Comparison of ENCODE assay signal across 20 mouse cellular contexts in genomic region chr15:9089136-9089720, GRCm38 (mm10). TPM values are rescaled to one million over a fixed set of nuclear protein-coding genes. Genes with fewer than 3 reads are reported as not detected.
DNase-seq lines count a peak whose midpoint lies in the region; ATAC-seq lines count a peak whose summit lies in the region.
"Had no signal": no experiment of that assay in that cellular context is flagged by ENCODE, and none has a peak within 500 bp of the region (broad histone marks: within the 10 kb centered on the region; RNA-seq: fewer than 3 reads in every experiment).

No protein-coding gene starts in this region.

- H3K9me3 ChIP-seq in heart, embryonic 12.5 days (replicated peaks): no peaks in the 10 kb centered on the region
- no peaks in the 10 kb centered on the region for H3K9me3 ChIP-seq in liver, embryonic 12.5 days (replicated peaks)
- H3K9me3 ChIP-seq in liver, embryonic 15.5 days (replicated peaks): no peaks in the 10 kb centered on the region
- H3K9me3 ChIP-seq: forebrain, embryonic 15.5 days; G1E; limb, embryonic 13.5 days; lung, embryonic 15.5 days; midbrain, embryonic 15.5 days had no signal

- DNase-seq in heart, adult 11 months: peak; percentile 48
- no peak for DNase-seq in liver
- DNase-seq in Muller cell, postnatal 12 days (ENCODE audit: inconsistent ontology term): peak; percentile 58
- no peak for DNase-seq in cerebellum, postnatal 36 days
- DNase-seq in frontal cortex, adult 2 months (ENCODE audit: extremely low spot score in 1 of 2, low spot score in 1 of 2): no peak
- DNase-seq: cerebellum, adult 18-20 months; heart, postnatal 4 days; kidney, adult 2 months; thymus, postnatal 25 days had no signal

- H3K4me1 ChIP-seq in heart, embryonic 12.5 days (replicated peaks): peaks cover 46% of the 10 kb centered on the region
- peaks cover 87% of the 10 kb centered on the region for H3K4me1 ChIP-seq in liver, embryonic 12.5 days
- H3K4me1 ChIP-seq in liver, embryonic 15.5 days (replicated peaks): peaks cover 72% of the 10 kb centered on the region

- H3K36me3 ChIP-seq in heart, embryonic 12.5 days: peaks cover 45% of the 10 kb centered on the region
- peaks cover 98% of the 10 kb centered on the region for H3K36me3 ChIP-seq in liver, embryonic 12.5 days
- H3K36me3 ChIP-seq in liver, embryonic 15.5 days (replicated peaks): peaks cover 98% of the 10 kb centered on the region
- H3K36me3 ChIP-seq: forebrain, embryonic 15.5 days had no signal

- 44% methylated on average over 2 of the region's 2 CpGs for WGBS in heart, embryonic 12.5 days
- 73% methylated on average over 2 of the region's 2 CpGs for WGBS in liver, embryonic 12.5 days (ENCODE audit: insufficient replicate concordance)
- 53% methylated on average over 2 of the region's 2 CpGs for WGBS in liver, embryonic 15.5 days (ENCODE audit: insufficient replicate concordance)

- no peak overlapping the region for H3K27ac ChIP-seq in heart, embryonic 12.5 days (ENCODE audit: poor library complexity, severe bottlenecking)
- H3K27ac ChIP-seq in liver, embryonic 12.5 days: peak overlapping the region; percentile 46; the same call in 1 of the 2 replicates
- H3K27ac ChIP-seq in liver, embryonic 15.5 days (replicated peaks): peak overlapping the region; percentile 38; the same call in 1 of the 2 replicates
- H3K27ac ChIP-seq: forebrain, embryonic 15.5 days; limb, embryonic 13.5 days; lung, embryonic 15.5 days; macrophage; midbrain, embryonic 15.5 days had no signal

- no peak overlapping the region for H3K4me3 ChIP-seq in heart, embryonic 12.5 days
- H3K4me3 ChIP-seq in liver, embryonic 12.5 days: no peak overlapping the region
- no peak overlapping the region for H3K4me3 ChIP-seq in liver, embryonic 15.5 days (replicated peaks)
- H3K4me3 ChIP-seq: forebrain, embryonic 15.5 days; limb, embryonic 13.5 days; lung, embryonic 15.5 days; midbrain, embryonic 15.5 days; myocyte had no signal

- no peak overlapping the region for H3K9ac ChIP-seq in heart, embryonic 12.5 days
- no peak overlapping the region for H3K9ac ChIP-seq in liver, embryonic 12.5 days
- no peak overlapping the region for H3K9ac ChIP-seq in liver, embryonic 15.5 days
- H3K9ac ChIP-seq: forebrain, embryonic 15.5 days; limb, embryonic 13.5 days; lung, embryonic 15.5 days; midbrain, embryonic 15.5 days had no signal

- no peaks in the 10 kb centered on the region for H3K27me3 ChIP-seq in heart, embryonic 12.5 days (replicated peaks)
- H3K27me3 ChIP-seq in liver, embryonic 12.5 days (replicated peaks): no peaks in the 10 kb centered on the region
- H3K27me3 ChIP-seq in liver, embryonic 15.5 days: no peaks in the 10 kb centered on the region
- H3K27me3 ChIP-seq: forebrain, embryonic 15.5 days; limb, embryonic 13.5 days; lung, embryonic 15.5 days; midbrain, embryonic 15.5 days had no signal

- ATAC-seq in heart, embryonic 12.5 days (ENCODE audit: insufficient number of reproducible peaks, low FRiP score): no peak
- no peak for ATAC-seq in liver, embryonic 12.5 days
- no peak for ATAC-seq in liver, embryonic 15.5 days (ENCODE audit: insufficient read depth)
- ATAC-seq: forebrain, embryonic 15.5 days; midbrain, embryonic 15.5 days had no signal

- no peak overlapping the region for H3K4me2 ChIP-seq in heart, embryonic 12.5 days
- no peak overlapping the region for H3K4me2 ChIP-seq in liver, embryonic 12.5 days
- no peak overlapping the region for H3K4me2 ChIP-seq in liver, embryonic 15.5 days
- H3K4me2 ChIP-seq: forebrain, embryonic 15.5 days; heart, embryonic 11.5 days; limb, embryonic 13.5 days; lung, embryonic 15.5 days; midbrain, embryonic 15.5 days had no signal

RNA-seq across cellular contexts. Expression of gene Nadk2, which starts 18.2 kb away (rescaled TPM):
- polyA plus RNA-seq in heart, embryonic 12.5 days (2016; fragmentation: Nextera tagmentation; extraction: Ambion mirVana): 72.6 and 73.2 TPM in 2 replicates
- polyA plus RNA-seq in liver, embryonic 12.5 days (2016; fragmentation: Nextera tagmentation; extraction: Ambion mirVana): 139 and 143 TPM in 2 replicates
- 97.8 and 101 TPM in 2 replicates for polyA plus RNA-seq in liver, embryonic 15.5 days (2015; fragmentation: Nextera tagmentation; extraction: Ambion mirVana)
- 41.7 and 51.2 TPM in 2 replicates for polyA plus RNA-seq in frontal cortex, adult 2 months (2012; rRNA removed)

RNA-seq across cellular contexts. Expression of gene Lmbrd2, which starts 51.1 kb away (rescaled TPM):
- polyA plus RNA-seq in heart, embryonic 12.5 days (2016; fragmentation: Nextera tagmentation; extraction: Ambion mirVana): 2.1 and 3.3 TPM in 2 replicates
- 1.4 and 2.2 TPM in 2 replicates for polyA plus RNA-seq in liver, embryonic 12.5 days (2016; fragmentation: Nextera tagmentation; extraction: Ambion mirVana)
- polyA plus RNA-seq in liver, embryonic 15.5 days (2015; fragmentation: Nextera tagmentation; extraction: Ambion mirVana): 1.4 and 1.8 TPM in 2 replicates
- 20.2 and 21.3 TPM in 2 replicates for polyA plus RNA-seq in frontal cortex, adult 2 months (2012; rRNA removed)

Comparison
In these comparisons a context has a peak if more than half of its experiments do, and no peak if none do; other contexts are left out.
1. DNase-seq: peak in heart, adult 11 months (single experiment) and Muller cell, postnatal 12 days (single experiment); none in liver (single experiment), cerebellum, postnatal 36 days (0 of 2) and frontal cortex, adult 2 months (0 of 2).